Mouse (Mus musculus) urinary bladder, postnatal 4 days (tissue): ENCODE measurements around the gene Urb1.

ENCODE experiments used
- DNase-seq, 2 experiments: peaks; one replicate each; pipeline ENCODE4 v3.0.0; 2021 to 2022; ENCODE audit warnings: low spot score in 2 of 2

Gene Urb1

GRCm38 (mm10) chr16:90701541-90701940 lies 108.7 kb downstream of the Urb1 start:
- DNase-seq, result no peak
